Mouse (Mus musculus) small intestine, adult 2 months (tissue): Measurements from ENCODE around the gene Erp27. TPM values are rescaled to one million over a fixed set of nuclear protein-coding genes. Genes with fewer than 3 reads are reported as not detected.

ENCODE experiments used
- H3K27ac ChIP-seq: fragments of 200-500 bp; 2 replicates; pipeline ENCODE4 v1.5.1; 2012; ENCODE audit warnings: low read depth, low read length, control low read depth, inconsistent platforms; ENCODE audit not compliant: insufficient read depth
- H3K27me3 ChIP-seq: fragments of 200-500 bp; 2 replicates; pipeline ENCODE4 v1.6.1; 2012; ENCODE audit warnings: mild to moderate bottlenecking, moderate library complexity, low read length, inconsistent platforms; ENCODE audit not compliant: control insufficient read depth, insufficient read depth
- H3K36me3 ChIP-seq: fragments of 200-500 bp; 2 replicates; pipeline ENCODE4 v1.6.1; 2012; ENCODE audit warnings: mild to moderate bottlenecking, low read length, control low read depth, inconsistent platforms; ENCODE audit not compliant: control insufficient read depth, insufficient read depth
- H3K4me1 ChIP-seq: fragments of 200-500 bp; 2 replicates; pipeline ENCODE4 v1.6.1; 2012; ENCODE audit warnings: low read length, inconsistent platforms, mixed read lengths; ENCODE audit not compliant: control insufficient read depth, insufficient read depth, insufficient read length
- H3K4me3 ChIP-seq: fragments of 200-500 bp; 2 replicates; pipeline ENCODE4 v1.5.1; 2012; ENCODE audit warnings: low read depth, mild to moderate bottlenecking, control low read depth, inconsistent platforms, low read length, moderate library complexity
- CTCF ChIP-seq: fragments of 200-500 bp; IDR thresholded peaks from 2 replicates; pipeline ENCODE4 v1.5.1; 2012; ENCODE audit warnings: low read depth, mild to moderate bottlenecking, control low read depth, inconsistent platforms, low read length, moderate library complexity, mixed read lengths; ENCODE audit not compliant: insufficient replicate concordance, insufficient read length; ENCODE audit errors: extremely low read depth
- POLR2A ChIP-seq: fragments of 200-500 bp; IDR thresholded peaks from 2 replicates; pipeline ENCODE4 v1.6.1; 2012; ENCODE audit warnings: low read depth, mild to moderate bottlenecking, control low read depth, inconsistent platforms, low read length, moderate library complexity
- WGBS: fragments of 180-500 bp; shearing (Covaris S2); methylation state at CpG from one replicate; pipeline ENCODE4 v1.1.7; 2018; 5-methylcytosine and 5-hydroxymethylcytosine counted together
- polyA plus RNA-seq: library from polyadenylated mRNA; depleted of rRNA; stranded (reverse); fragments of >200 nt; gene quantifications from 2 replicates; pipeline ENCODE4 v1.2.3, GENCODE M21; 2012; rRNA removed

Erp27 gene
- polyA plus RNA-seq, 1 experiment, result 0.28 TPM

- TF ChIP-seq CTCF, result no peak; the same call in 1 of the 2 replicates
- TF ChIP-seq POLR2A, result no peak
- Histone ChIP-seq H3K27ac (no peak overlapping the region), H3K4me1 (peaks cover 7% of the 10 kb centered on the region), H3K27me3 (no peaks in the 10 kb centered on the region), H3K4me3 (no peak overlapping the region), H3K36me3 (no peaks in the 10 kb centered on the region)
- WGBS, result 32% methylated on average over 9 of the region's 9 CpGs
Measured at GRCm38 (mm10) chr6:136861020-136861419, 61.0 kb downstream of the Erp27 start.

- 69% methylated on average over 8 of the region's 8 CpGs for WGBS
- Histone ChIP-seq H3K27ac (no peak overlapping the region), H3K4me1 (peaks cover 7% of the 10 kb centered on the region), H3K4me3 (no peak overlapping the region), H3K27me3 (no peaks in the 10 kb centered on the region), H3K36me3 (no peaks in the 10 kb centered on the region)
- TF ChIP-seq POLR2A (no peak), CTCF (no peak)
Measured at GRCm38 (mm10) chr6:136858420-136858819, 63.6 kb downstream of the Erp27 start.

- H3K4me3 ChIP-seq, result peak overlapping the region; percentile 21
- WGBS, result 13% methylated on average over 11 of the region's 11 CpGs
Measured at GRCm38 (mm10) chr6:136857873-136858260, 64.1 kb downstream of the Erp27 start.

More at GRCm38 (mm10) chr6:136857873-136858260, 64.1 kb downstream of the Erp27 start:
- TF ChIP-seq POLR2A (no peak), CTCF (no peak)
- Histone ChIP-seq H3K36me3 (no peaks in the 10 kb centered on the region), H3K4me1 (peaks cover 7% of the 10 kb centered on the region), H3K27ac (0 out of 2 replicates have a peak overlapping the region, but pooled peaks have one; percentile 6), H3K27me3 (no peaks in the 10 kb centered on the region)

Other genes with a start within 250 kb of the Erp27 start
- gene Gucy2c, start 140.4 kb downstream of the Erp27 start, polyA plus RNA-seq, result 26.6 and 69.2 TPM in 2 replicates
- 2.0 and 3.9 TPM in 2 replicates for gene Hist4h4, start 117.8 kb downstream of the Erp27 start, polyA plus RNA-seq
- gene H2afj, start 113.9 kb downstream of the Erp27 start, polyA plus RNA-seq, result 401 and 773 TPM in 2 replicates
- gene BC049715, start 94.6 kb downstream of the Erp27 start, polyA plus RNA-seq, result 0.28 and 0.56 TPM in 2 replicates
- 16.0 and 32.0 TPM in 2 replicates for gene Wbp11, start 93.9 kb downstream of the Erp27 start, polyA plus RNA-seq
- not detected in 2 replicates for gene Smco3, start 86.7 kb downstream of the Erp27 start, polyA plus RNA-seq
- 0.04 and 0.11 TPM in 2 replicates for gene Art4, start 64.4 kb downstream of the Erp27 start, polyA plus RNA-seq
- gene Mgp, start 46.4 kb downstream of the Erp27 start, polyA plus RNA-seq, result 76.2 and 91.8 TPM in 2 replicates
- gene Pde6h, start 1.7 kb upstream of the Erp27 start, polyA plus RNA-seq, result 0.04 TPM in 1 of 2 replicates, not detected in the other
- gene Arhgdib, start 19.7 kb upstream of the Erp27 start, polyA plus RNA-seq, result 11.2 and 22.6 TPM in 2 replicates
- 2.1 and 3.4 TPM in 2 replicates for gene Rerg, start 248.3 kb upstream of the Erp27 start, polyA plus RNA-seq